Mouse (Mus musculus): ENCODE data around the gene Cox14. TPM values are rescaled to one million over a fixed set of nuclear protein-coding genes. Genes with fewer than 3 reads are reported as not detected.
A peak's percentile ranks its signal among the peaks of the same experiment; 100 is the strongest.

Cox14 gene
- polyA plus RNA-seq, 1 experiment from 2014 or later: 181 TPM

GRCm38 (mm10) chr15:99711491-99711890, 13.9 kb upstream of the Cox14 start:
- no peaks in the 10 kb centered on the region for H3K9me3 ChIP-seq
- H3K4me1 ChIP-seq (replicated peaks): peaks cover 33% of the 10 kb centered on the region
- no peak for ATAC-seq (ENCODE audit: low read depth)
- peaks cover 86% of the 10 kb centered on the region for H3K36me3 ChIP-seq
- WGBS: 76% methylated on average over 3 of the region's 3 CpGs
- H3K9ac ChIP-seq: no peak overlapping the region
- no peak overlapping the region for H3K4me2 ChIP-seq
- H3K27me3 ChIP-seq: no peaks in the 10 kb centered on the region
- H3K27ac ChIP-seq (replicated peaks): no peak overlapping the region
- H3K4me3 ChIP-seq: no peak overlapping the region

GRCm38 (mm10) chr15:99712666-99713559, 12.5 kb upstream of the Cox14 start:
- H3K4me1 ChIP-seq (replicated peaks): peaks cover 46% of the 10 kb centered on the region
- no peaks in the 10 kb centered on the region for H3K27me3 ChIP-seq
- no peak overlapping the region for H3K4me2 ChIP-seq
- no peak for ATAC-seq (ENCODE audit: low read depth)
- H3K9me3 ChIP-seq: no peaks in the 10 kb centered on the region
- peaks cover 72% of the 10 kb centered on the region for H3K36me3 ChIP-seq
- H3K27ac ChIP-seq (replicated peaks): peak overlapping the region; percentile 46
- WGBS: 64% methylated on average over 13 of the region's 13 CpGs
- H3K9ac ChIP-seq: peak overlapping the region; percentile 31; the same call in 1 of the 2 replicates
- no peak overlapping the region for H3K4me3 ChIP-seq

GRCm38 (mm10) chr15:99713569-99713968, 11.8 kb upstream of the Cox14 start:
- no peaks in the 10 kb centered on the region for H3K27me3 ChIP-seq
- H3K36me3 ChIP-seq: peaks cover 65% of the 10 kb centered on the region
- no peak for ATAC-seq (ENCODE audit: low read depth)
- H3K4me2 ChIP-seq: no peak overlapping the region
- H3K4me3 ChIP-seq: no peak overlapping the region
- H3K27ac ChIP-seq (replicated peaks): peak overlapping the region; percentile 46
- no peaks in the 10 kb centered on the region for H3K9me3 ChIP-seq
- peak overlapping the region; percentile 31; the same call in 1 of the 2 replicates for H3K9ac ChIP-seq
- H3K4me1 ChIP-seq (replicated peaks): peaks cover 51% of the 10 kb centered on the region
- 75% methylated on average over 3 of the region's 3 CpGs for WGBS

GRCm38 (mm10) chr15:99714206-99714605, 11.2 kb upstream of the Cox14 start:
- WGBS: 67% methylated on average over 4 of the region's 4 CpGs
- no peak overlapping the region for H3K4me2 ChIP-seq

GRCm38 (mm10) chr15:99714858-99715257, 10.6 kb upstream of the Cox14 start:
- no peak overlapping the region for H3K4me3 ChIP-seq
- peaks cover 60% of the 10 kb centered on the region for H3K36me3 ChIP-seq
- H3K27me3 ChIP-seq: no peaks in the 10 kb centered on the region
- peak overlapping the region; percentile 78 for H3K27ac ChIP-seq (replicated peaks)
- no peak overlapping the region for H3K9ac ChIP-seq
- ATAC-seq (ENCODE audit: low read depth): peak; percentile 21; the same call in 1 of the 2 replicates
- WGBS: 53% methylated on average over 7 of the region's 7 CpGs
- H3K9me3 ChIP-seq: no peaks in the 10 kb centered on the region
- peaks cover 51% of the 10 kb centered on the region for H3K4me1 ChIP-seq (replicated peaks)
- H3K4me2 ChIP-seq: no peak overlapping the region

More at GRCm38 (mm10) chr15:99714206-99714605, 11.2 kb upstream of the Cox14 start:
- Histone ChIP-seq H3K9ac (no peak overlapping the region), H3K4me3 (no peak overlapping the region), H3K4me1 (replicated peaks) (peaks cover 51% of the 10 kb centered on the region), H3K27me3 (no peaks in the 10 kb centered on the region), H3K27ac (replicated peaks) (peak overlapping the region; percentile 78), H3K36me3 (peaks cover 65% of the 10 kb centered on the region), H3K9me3 (no peaks in the 10 kb centered on the region)
- ATAC-seq (ENCODE audit: low read depth): no peak

GRCm38 (mm10) chr15:99715361-99715865, 10.0 kb upstream of the Cox14 start:
- peak overlapping the region; percentile 78 for H3K27ac ChIP-seq (replicated peaks)
- WGBS: 55% methylated on average over 13 of the region's 13 CpGs
- H3K4me2 ChIP-seq: no peak overlapping the region
- peak overlapping the region; percentile 50; the same call in 1 of the 2 replicates for H3K9ac ChIP-seq
- H3K27me3 ChIP-seq: no peaks in the 10 kb centered on the region
- peaks cover 55% of the 10 kb centered on the region for H3K36me3 ChIP-seq
- no peak overlapping the region for H3K4me3 ChIP-seq
- H3K4me1 ChIP-seq (replicated peaks): peaks cover 51% of the 10 kb centered on the region
- ATAC-seq (ENCODE audit: low read depth): peak; percentile 41
- H3K9me3 ChIP-seq: no peaks in the 10 kb centered on the region

- H3K27me3 ChIP-seq: no peaks in the 10 kb centered on the region
- ATAC-seq (ENCODE audit: low read depth): peak; percentile 7; the same call in 1 of the 2 replicates
- H3K4me2 ChIP-seq: no peak overlapping the region
- peaks cover 51% of the 10 kb centered on the region for H3K4me1 ChIP-seq (replicated peaks)
- peak overlapping the region; percentile 50 for H3K9ac ChIP-seq
- peak overlapping the region; percentile 78 for H3K27ac ChIP-seq (replicated peaks)
- peaks cover 55% of the 10 kb centered on the region for H3K36me3 ChIP-seq
- no peaks in the 10 kb centered on the region for H3K9me3 ChIP-seq
- H3K4me3 ChIP-seq: no peak overlapping the region
- 75% methylated on average over 11 of the region's 11 CpGs for WGBS
These were observed 9.3 kb upstream of the Cox14 start for GRCm38 (mm10) chr15:99715982-99716746.

- H3K4me3 ChIP-seq: no peak overlapping the region
- H3K27me3 ChIP-seq: no peaks in the 10 kb centered on the region
- peaks cover 55% of the 10 kb centered on the region for H3K36me3 ChIP-seq
- WGBS: 82% methylated on average over 12 of the region's 12 CpGs
- H3K9me3 ChIP-seq: no peaks in the 10 kb centered on the region
- no peak overlapping the region for H3K9ac ChIP-seq
- no peak overlapping the region for H3K27ac ChIP-seq (replicated peaks)
- H3K4me2 ChIP-seq: no peak overlapping the region
- no peak for ATAC-seq (ENCODE audit: low read depth)
- H3K4me1 ChIP-seq (replicated peaks): peaks cover 50% of the 10 kb centered on the region
These were observed 8.6 kb upstream of the Cox14 start for GRCm38 (mm10) chr15:99716814-99717213.

GRCm38 (mm10) chr15:99717386-99718334, 7.8 kb upstream of the Cox14 start, which contains the start of gene Gpd1:
Gene Gpd1, plus strand, starts transcription at chr15:99717515.
- 65% methylated on average over 26 of the region's 26 CpGs for WGBS
- no peak for ATAC-seq (ENCODE audit: low read depth)
- no peaks in the 10 kb centered on the region for H3K9me3 ChIP-seq
- H3K36me3 ChIP-seq: peaks cover 55% of the 10 kb centered on the region
- H3K4me3 ChIP-seq: no peak within 1 kb of the TSS
- no peak within 1 kb of the TSS for H3K9ac ChIP-seq
- H3K27ac ChIP-seq (replicated peaks): peak within 1 kb of the TSS; percentile 78
- H3K4me2 ChIP-seq: no peak within 1 kb of the TSS
- no peaks in the 10 kb centered on the region for H3K27me3 ChIP-seq
- H3K4me1 ChIP-seq (replicated peaks): peaks cover 43% of the 10 kb centered on the region

- WGBS: 86% methylated on average over 9 of the region's 9 CpGs
- no peak overlapping the region for H3K4me2 ChIP-seq
- H3K27me3 ChIP-seq: no peaks in the 10 kb centered on the region
- no peak overlapping the region for H3K4me3 ChIP-seq
- no peak overlapping the region for H3K27ac ChIP-seq (replicated peaks)
- H3K9me3 ChIP-seq: no peaks in the 10 kb centered on the region
- no peak for ATAC-seq (ENCODE audit: low read depth)
- H3K4me1 ChIP-seq (replicated peaks): peaks cover 42% of the 10 kb centered on the region
- no peak overlapping the region for H3K9ac ChIP-seq
- peaks cover 55% of the 10 kb centered on the region for H3K36me3 ChIP-seq
These were observed 6.9 kb upstream of the Cox14 start for GRCm38 (mm10) chr15:99718461-99719021.

GRCm38 (mm10) chr15:99719865-99720264, 5.6 kb upstream of the Cox14 start:
- 85% methylated on average over 8 of the region's 8 CpGs for WGBS
- no peak overlapping the region for H3K27ac ChIP-seq (replicated peaks)
- no peak overlapping the region for H3K9ac ChIP-seq
- no peak overlapping the region for H3K4me3 ChIP-seq
- no peaks in the 10 kb centered on the region for H3K9me3 ChIP-seq
- peaks cover 54% of the 10 kb centered on the region for H3K4me1 ChIP-seq (replicated peaks)
- no peak overlapping the region for H3K4me2 ChIP-seq
- ATAC-seq (ENCODE audit: low read depth): no peak
- no peaks in the 10 kb centered on the region for H3K27me3 ChIP-seq
- H3K36me3 ChIP-seq: peaks cover 47% of the 10 kb centered on the region
